Mouse (Mus musculus): Measurements from ENCODE around the gene Teddm1b.
"Not testable (repeated sequence)": the region's sequence is repeated elsewhere in the genome, so short reads cannot be mapped to it uniquely, and the experiment has no call there.

The Teddm1b gene

DNA sequence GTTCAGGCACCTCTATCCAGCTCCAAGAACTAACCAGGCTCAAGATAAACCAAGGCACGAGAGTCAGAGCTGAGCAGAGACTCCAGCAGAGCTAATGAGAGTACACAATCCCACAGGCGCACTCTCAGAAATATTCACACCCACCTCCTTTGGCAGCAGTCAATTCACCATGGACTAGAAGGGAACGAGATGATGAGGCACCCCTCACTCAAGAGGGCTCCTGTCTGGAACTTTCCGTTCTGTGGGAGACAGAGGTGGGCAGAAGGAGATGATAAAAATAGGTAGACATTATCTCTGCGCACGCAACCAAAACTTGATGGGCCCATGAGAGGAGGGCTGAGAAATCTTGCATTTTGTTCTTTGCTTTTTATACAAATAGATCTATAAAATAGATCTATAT lies at the start of gene Teddm1b:
Gene Teddm1b (plus strand): TSS at position 301 of the 400 bp plus-strand sequence.
- no peak for DNase-seq (ENCODE audit: extremely low read depth, low read depth, low spot score)

DNA sequence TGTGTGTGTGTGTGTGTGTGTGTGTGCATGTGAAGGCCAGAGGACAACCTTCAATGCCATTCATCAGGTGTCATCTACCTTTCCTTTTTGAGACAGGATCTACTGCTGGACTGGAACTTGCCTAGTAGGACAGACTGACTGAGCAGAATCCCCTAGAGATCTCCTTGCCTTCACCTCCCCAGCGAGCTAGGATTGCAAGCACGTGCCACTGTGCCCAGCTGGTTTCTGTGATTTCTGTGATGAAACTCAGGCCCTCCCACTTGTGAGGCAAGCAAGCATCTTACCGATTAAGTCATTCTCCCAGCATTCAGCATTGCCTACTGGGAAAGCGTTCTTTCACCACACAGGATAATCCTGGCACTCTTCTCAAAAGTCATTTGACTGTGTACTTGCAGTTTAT lies 43.4 kb upstream of the Teddm1b start:
- DNase-seq (ENCODE audit: extremely low read depth, low read depth, low spot score), result no peak

DNA sequence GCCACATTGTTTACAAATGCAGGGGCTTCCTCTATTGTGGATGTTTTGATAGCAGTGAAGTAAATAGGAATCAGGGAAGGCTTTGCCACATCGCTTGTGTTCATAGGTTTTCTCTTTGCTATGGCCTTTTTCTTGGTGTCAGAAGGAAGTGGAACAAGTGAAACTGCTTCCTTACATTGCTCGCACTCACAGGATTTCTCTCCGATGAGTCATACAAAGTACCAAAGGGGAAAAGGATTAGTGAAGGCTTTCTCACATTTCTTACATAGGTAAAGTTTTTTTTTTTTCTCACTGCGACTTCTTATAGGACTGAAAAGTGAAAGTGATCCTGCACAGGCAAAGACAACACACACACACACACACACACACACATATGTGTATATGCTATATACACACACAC lies 38.1 kb upstream of the Teddm1b start:
- no peak for DNase-seq (ENCODE audit: extremely low read depth, low read depth, low spot score)

DNA sequence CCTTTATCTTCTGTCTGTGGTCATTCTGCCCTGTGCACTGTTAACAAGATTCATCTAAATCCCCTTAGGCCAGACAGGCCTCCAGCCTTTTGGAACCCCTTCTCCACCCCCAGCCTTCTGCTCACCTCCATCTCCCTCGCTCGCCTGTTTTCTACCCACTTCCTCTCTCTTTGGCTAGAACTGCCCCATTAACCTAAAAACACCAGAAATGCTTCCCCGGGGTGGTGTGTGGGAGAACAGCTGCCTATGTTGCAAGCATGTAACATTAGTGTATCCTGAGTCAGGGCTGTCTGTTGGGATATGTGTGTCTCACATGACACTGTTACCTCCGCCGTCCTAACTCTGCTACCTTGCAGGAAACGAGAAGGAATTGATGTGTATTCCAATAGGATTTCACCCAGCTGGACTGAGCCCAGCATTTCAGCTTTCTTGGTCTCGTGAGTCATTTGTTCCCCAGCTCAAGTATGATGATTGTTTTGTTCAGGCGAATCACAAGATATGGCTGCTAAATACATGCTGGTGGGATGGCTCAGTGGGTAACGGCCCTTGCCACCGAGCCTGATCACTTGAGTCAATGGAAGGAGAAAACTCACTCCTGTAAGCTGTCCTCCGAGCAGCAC lies 31.9 kb upstream of the Teddm1b start:
- no peak for DNase-seq (ENCODE audit: extremely low read depth, low read depth, low spot score)

DNA sequence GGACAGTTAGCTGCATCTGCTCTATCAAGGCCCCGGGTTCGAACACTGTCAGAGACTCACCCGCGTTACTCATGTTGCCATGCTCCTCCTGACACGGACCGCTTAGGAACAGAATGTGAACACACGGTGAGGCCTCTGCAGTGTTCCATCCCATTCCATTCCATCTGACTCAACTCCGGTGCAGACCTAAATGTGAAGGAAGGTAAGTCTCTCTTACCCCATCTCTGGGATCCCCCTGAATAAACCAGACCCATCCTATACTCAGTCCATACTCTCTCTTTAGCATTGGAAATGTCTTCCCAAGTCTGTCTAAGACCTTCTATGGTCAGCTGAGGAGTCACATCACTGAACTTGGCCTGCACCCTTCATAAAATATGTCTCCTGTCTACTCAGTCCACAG lies 30.1 kb upstream of the Teddm1b start, which contains the start of gene Rgsl1:
Gene Rgsl1 (minus strand): TSS at position 101 of the 400 bp plus-strand sequence.
- DNase-seq (ENCODE audit: extremely low read depth, low read depth, low spot score), result no peak

DNA sequence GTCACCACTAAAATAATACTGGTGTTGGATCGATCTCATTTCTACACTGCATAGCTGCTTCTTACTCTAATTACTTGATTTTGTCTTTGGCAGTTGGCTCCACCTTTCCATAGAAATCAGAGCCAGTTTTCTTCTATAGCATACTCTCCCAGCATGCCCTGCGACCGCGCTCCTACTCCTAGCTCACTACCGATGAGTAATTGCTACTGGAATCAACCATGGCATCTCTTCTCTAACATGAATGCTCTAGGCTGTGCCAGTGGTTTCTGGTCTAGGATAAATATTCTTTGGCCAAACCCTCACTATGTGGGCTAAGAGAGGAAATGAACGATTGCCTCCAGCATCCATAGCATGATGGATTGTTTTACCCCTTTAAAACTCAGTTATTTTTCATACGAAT lies 27.7 kb upstream of the Teddm1b start:
- DNase-seq (ENCODE audit: extremely low read depth, low read depth, low spot score), result no peak

DNA sequence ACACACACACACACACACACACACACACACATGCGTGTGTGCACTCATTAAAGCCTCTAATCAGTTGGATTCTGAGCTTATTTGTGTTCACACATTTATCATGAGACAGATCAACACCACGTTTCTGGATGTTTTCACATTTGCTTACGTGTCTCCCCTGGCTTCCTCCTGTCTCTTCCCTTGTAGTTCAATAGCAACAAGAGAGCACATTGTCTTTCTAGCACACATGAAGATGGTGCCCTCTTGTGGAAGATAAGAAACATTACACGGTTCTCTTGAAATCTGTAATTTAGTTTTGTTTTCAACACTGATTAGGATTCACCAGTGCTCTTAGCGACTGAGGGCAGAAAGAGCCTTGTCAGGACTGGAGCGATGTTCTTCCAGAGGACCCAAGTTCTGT lies 27.3 kb upstream of the Teddm1b start:
- DNase-seq (ENCODE audit: extremely low read depth, low read depth, low spot score), result no peak

DNA sequence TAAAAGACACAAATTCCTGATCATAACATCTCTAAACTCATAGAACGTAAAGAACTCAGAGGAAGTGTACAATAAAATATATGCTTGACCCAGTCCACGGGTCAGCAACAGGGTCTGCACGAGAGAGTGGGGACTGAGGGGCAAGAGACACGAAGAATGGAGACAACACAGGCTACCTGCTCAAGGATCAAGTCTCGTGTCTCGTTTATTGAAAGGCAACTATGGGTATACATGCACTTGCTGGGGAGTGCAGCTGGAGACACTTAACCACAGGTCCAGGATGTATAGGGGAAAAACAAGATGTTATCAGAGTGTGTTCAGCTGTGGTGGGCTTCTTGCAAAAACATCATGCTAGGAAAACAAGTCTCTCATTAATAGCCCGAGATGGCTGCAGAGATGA lies 21.4 kb upstream of the Teddm1b start:
- not testable (repeated sequence) for DNase-seq (ENCODE audit: extremely low read depth, low read depth, low spot score)

DNA sequence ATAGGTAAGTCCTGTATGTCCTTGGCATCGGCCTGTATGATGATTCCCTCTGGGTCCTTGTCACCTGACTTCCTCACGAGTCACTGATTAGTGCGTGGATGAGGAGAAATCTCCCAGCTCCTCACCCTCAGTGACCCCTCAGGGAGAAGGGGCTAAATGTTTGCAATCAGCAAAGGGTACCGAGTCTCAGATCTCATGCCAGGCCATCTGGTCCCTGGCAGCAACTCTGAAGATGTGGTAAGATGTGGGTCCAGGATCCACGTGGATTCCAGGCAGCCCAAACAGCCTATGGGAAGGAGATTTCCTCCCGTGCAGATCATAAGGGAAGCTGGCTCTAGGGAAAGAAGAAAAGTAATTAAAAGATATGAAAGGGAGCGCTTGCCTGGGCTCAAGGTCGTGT lies 18.2 kb upstream of the Teddm1b start:
- no peak for DNase-seq (ENCODE audit: extremely low read depth, low read depth, low spot score)

DNA sequence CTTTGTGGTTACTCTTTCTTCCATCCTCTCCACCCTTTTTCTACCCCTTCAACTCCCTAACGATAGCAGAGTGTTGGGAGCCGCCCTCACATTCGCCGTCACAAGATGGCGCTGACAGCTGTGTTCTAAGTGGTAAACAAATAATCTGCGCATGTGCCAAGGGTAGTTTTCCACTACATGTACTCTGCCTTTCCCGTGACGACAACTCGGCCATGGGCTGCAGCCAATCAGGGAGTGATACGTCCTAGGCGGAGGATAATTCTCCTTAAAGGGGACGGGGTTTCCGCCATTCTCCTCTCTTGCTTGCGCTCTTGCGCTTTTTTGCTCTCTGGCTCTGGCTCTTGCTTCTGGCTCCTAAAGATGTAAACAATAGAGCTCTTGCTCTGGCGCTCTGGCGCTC lies 6.2 kb downstream of the Teddm1b start:
- not testable (repeated sequence) for DNase-seq (ENCODE audit: extremely low read depth, low read depth, low spot score)

DNA sequence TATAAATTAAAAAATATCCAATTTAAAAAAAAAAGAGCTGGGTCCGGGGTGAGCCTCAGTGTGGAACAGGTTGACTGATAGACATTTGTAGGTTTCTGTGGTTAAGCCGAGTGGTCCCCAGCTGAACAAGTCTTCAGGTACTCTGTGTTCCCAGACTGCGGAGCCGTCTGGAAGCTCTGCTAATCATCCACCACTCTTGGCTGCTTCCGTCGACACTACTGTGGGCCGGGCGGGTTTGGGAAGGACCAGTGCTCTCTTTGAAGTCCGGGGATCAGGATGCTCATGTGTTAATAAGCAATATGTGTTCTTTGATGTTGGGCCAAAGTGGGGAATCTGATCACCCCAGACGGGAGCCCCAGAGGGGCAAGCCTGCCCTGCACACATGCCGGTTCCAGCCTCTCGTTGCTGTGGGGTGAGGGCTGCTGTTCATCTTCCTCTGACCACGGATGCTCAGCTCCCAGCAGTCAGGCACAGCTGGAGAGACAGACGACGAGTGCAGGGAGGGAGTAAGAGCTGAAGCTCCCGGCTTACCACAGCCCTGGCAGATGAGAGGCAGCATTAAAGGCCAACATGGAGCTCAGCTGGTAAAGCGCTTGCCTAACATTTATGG lies 12.0 kb downstream of the Teddm1b start:
- no peak for DNase-seq (ENCODE audit: extremely low read depth, low read depth, low spot score)

DNA sequence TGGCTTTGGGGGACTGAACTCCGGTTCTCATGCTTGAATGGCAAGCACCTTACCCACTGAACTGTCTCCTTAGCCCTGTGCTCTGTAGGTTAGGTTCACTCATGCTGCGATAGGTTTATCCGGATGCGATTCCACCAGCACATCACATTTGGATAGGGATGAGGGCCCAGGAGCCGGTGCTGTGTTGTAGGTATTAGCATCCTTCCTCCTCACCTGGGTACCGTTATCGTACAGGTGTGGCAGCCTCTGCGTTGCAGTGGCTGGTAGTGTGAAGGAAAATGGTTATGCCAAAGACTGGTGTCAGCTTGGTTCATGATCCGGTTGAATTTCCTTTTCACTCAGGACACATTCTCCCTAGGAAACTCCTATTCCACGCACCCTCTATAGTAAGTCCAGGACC lies 16.0 kb downstream of the Teddm1b start:
- DNase-seq (ENCODE audit: extremely low read depth, low read depth, low spot score), result no peak

DNA sequence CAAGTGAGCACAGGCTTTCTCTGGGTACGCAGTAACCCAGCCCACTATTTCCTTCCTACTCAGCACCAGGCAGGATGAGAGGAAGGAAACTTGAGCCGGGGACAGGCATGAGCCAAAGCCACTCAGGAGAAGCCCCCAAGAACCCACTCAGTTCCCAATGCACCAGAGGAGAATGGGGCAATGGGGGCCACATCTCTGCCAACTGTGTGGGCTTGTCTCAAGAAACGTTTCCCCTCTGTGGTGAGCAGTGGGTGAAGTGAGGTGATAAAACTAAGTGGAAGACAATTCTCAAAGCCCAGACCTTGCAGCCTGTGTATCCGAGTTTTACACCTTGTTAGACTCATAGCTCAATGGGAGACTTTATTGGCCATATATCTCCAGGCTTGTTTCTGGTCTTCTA lies 17.3 kb downstream of the Teddm1b start, which contains the start of gene Teddm1a:
Gene Teddm1a (plus strand): TSS at position 301 of the 400 bp plus-strand sequence.
- DNase-seq (ENCODE audit: extremely low read depth, low read depth, low spot score), result no peak

DNA sequence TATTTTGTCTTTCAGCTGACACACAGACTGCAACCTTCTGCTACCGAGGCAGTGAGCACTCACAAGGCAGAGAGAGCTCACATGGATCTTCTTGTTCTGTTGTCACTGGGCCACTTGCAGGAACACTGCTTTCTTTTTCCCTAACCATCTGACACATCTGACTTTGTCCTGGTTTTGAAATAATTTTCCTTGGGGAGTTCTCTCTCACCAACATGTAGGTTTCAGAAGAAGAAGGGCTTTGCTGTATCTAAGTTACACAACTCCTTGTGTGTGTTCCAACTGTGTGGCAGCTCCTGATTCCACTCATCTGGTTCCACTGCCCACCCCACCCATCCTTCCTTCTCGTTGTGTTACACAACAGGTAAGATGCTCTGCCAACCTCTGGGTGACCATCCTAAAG lies 19.6 kb downstream of the Teddm1b start:
- DNase-seq (ENCODE audit: extremely low read depth, low read depth, low spot score), result no peak

DNA sequence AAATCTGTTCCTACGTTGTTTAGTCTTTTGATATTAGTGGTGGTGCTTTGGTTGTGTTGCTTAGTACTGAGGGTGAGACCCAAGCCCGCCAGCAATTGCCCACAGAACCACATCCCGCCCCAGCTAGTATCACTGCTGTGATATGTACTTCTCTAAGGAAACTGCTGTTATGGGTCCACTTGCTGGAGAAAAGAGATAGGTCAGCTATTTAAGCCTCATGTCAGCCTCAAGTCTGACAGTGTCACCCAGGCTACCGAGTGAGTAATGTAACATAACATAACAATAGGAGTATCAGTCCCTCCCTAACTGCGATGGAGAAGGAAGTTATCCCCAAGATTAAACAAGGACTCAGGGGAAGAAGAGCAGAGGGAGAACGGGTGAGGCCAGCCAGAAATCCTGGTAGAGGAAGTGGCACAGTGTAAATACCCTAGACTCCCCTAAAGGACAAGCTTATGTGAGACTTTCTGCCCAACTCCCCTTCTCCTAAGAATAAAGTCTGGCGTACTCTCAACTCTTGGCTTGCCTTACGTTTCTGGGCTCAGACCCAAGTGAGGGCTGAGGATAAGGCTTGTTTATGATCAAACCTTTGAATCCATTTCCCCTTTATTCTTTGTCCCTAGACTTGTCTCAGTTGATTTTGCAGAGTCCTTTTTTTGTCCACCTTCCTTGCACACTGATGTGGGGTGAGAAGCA lies 20.2 kb downstream of the Teddm1b start:
- no peak for DNase-seq (ENCODE audit: extremely low read depth, low read depth, low spot score)

DNA sequence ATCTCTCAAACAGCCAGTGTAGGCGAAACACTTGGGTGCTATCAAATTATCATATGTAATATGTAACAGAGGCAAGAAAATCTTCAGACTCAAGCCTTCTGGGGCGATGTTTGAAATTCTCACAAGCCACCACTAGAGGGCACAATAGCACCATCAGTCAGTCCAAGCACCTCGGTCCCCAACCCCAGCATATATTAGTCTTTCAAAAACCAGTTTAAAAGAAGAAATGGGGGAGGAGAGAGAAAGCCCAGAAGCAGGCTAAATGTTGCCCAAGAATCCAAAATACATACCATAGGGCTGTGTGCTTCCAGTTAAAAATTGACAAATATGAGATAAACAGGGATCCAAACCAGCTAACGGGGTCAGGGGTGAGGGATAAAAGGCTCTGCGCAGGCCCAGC lies 20.8 kb downstream of the Teddm1b start:
- no peak for DNase-seq (ENCODE audit: extremely low read depth, low read depth, low spot score)

DNA sequence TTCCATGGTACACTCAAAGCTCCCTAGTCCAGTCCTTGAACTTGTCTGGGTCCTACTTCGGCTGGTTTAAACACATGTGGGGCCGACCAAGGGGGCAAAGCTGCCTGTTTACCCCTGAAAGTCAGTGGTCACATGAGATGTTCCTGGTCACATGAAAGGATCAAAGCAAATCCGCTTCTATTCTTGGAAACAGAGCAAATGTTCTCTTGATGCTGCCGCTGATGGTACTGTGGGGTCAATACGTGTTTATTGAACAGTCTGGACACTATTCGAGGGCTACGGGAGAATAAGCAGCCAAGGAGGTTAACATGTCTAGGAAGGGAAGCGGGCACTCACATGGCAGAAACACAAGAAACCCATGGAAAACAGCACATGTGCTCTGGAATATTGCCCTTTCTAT lies 23.1 kb downstream of the Teddm1b start:
- DNase-seq (ENCODE audit: extremely low read depth, low read depth, low spot score), result no peak

DNA sequence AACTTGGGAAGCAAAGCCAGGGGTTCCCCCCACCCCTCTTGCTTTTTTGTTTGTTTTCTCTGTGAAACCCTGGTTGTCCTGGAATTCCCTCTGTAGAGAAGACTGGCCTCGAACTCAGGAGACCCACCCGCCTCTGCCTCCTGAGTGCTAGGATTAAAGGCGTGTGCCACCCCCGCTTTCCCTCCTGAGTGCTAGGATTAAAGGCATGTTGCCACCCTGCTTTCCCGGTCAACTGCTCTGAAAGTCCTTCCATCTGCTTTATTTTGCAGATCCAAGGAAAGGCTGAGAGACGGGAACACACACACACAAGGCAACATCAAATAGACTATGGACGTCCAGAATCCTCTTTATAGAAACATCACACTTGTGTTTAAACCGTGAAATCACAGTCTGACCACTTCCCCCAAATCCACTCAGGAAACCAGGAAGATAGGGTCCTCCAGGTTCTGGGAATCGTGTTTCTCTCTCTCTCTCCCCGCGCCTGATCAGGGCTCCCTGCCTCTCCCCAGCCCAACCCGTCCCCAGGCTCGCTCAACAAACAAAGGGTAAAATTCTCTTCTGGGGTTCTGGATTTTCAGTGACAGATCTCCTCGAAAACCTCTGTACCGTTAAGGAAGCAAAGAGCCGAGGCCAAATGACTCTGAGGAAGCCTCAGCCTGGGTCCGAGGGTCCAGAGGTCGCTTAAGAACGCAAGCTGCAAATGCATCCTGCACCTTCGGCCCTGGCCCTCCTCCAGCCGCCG lies 25.0 kb downstream of the Teddm1b start:
- no peak for DNase-seq (ENCODE audit: extremely low read depth, low read depth, low spot score)

DNA sequence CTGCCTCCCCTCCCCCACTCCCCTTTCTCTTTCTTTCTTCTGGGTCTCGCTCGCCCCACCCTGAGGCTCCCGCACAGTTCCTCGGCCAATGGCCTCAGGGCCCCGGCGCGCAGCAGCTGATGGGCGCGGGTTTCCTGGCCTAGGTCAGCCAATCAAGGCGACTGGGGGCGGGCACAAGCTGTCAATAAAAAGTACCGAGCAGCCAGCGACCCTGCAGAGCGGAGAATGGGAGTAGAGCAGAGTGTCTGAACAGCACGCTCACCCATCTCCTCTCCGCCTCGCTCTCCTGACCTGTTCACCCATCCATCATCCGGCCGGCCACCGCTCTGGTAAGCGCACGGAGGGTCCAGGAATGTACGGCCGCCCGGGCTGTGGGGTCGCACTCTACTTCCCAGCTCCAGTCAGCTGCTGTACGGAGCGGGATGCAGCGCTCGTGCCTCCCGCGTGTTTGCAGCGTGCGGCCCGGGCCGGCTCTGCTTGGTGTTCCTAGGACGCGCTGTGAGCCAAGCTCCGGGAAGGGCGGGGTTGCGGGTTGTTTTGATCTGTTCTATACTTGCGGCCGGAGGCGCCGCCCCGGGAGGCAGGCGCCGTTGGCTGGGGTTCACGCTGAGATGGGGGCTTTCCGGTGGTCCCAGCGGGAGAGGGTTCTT lies 25.7 kb downstream of the Teddm1b start, which contains the start of the genes Glul and Teddm2:
Gene Glul (plus strand): TSS at position 214 of the 650 bp plus-strand sequence.
Gene Teddm2 (minus strand): TSS at position 498 of the 650 bp plus-strand sequence.
- no peak for DNase-seq (ENCODE audit: extremely low read depth, low read depth, low spot score)

DNA sequence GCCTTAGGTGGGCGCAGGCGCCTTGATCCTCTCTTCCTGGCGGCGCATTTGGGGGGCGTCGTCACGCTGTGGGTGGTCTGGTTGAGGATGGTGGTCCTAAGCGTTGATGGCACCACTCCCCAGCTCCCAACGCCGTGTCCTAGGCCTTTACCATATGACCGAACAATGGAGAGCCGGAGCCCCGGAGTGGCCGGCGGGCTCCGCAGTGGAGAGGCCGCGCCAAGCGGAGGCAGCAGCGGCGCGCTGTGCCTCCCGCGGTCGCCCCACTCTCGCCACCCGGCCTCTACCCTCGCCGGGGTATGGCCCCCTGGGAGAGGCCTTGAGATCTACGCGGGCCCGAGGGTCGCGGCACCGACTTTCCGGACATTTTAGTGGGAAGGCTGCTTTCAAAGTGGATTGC lies 26.2 kb downstream of the Teddm1b start:
- no peak for DNase-seq (ENCODE audit: extremely low read depth, low read depth, low spot score)
